Mouse (Mus musculus) lung, adult 2 months (tissue): ENCODE data around the gene Nt5dc2.

ENCODE experiments used
- CTCF ChIP-seq: fragments of 200-500 bp; IDR thresholded peaks from 2 replicates; pipeline ENCODE4 v1.5.1; 2011; ENCODE audit warnings: mild to moderate bottlenecking, low read length, control low read depth; ENCODE audit not compliant: insufficient read depth
- POLR2A ChIP-seq: fragments of 200-500 bp; IDR thresholded peaks from 2 replicates; pipeline ENCODE4 v1.6.1; 2011; ENCODE audit warnings: low read depth, mild to moderate bottlenecking, control low read depth, low read length, borderline replicate concordance; ENCODE audit errors: extremely low read depth

DNA sequence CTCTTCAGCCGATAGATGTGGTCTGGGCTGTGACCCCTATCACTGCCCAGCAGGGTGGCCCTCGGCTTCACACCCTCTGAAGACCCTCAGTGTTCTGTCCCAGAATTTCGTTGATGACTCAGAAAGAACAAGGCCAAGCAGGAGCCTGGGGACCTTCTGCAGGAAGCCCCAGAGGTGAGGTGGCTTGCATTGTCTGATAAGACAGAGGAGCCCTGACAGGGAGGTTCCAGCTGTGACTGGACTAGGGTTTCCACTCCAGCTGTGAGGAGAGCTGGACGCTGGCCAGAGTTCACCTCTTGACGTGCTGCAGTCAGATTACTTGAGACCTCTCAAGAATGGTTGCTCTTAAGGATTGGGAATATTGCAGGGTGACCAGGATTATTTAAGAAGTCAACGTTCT lies 1.2 kb downstream of the Nt5dc2 start:
- TF ChIP-seq POLR2A (no peak), CTCF (no peak)
